Mouse (Mus musculus) cerebellum, adult 2 months (tissue): ENCODE measurements around the gene Nxph1. TPM values are rescaled to one million over a fixed set of nuclear protein-coding genes. Genes with fewer than 3 reads are reported as not detected.

ENCODE experiments used
- DNase-seq, 2 experiments: peaks; one replicate each; pipeline ENCODE4 v3.0.0; 2021
- H3K27ac ChIP-seq: fragments of 200-500 bp; 2 replicates; pipeline ENCODE4 v1.5.1; 2012; ENCODE audit warnings: low read length, control low read depth, inconsistent platforms; ENCODE audit not compliant: insufficient read depth
- H3K27me3 ChIP-seq: fragments of 200-500 bp; 2 replicates; pipeline ENCODE4 v1.6.1; 2012; ENCODE audit warnings: inconsistent platforms, mild to moderate bottlenecking, low read length, moderate library complexity; ENCODE audit not compliant: control insufficient read depth, insufficient read depth
- H3K4me1 ChIP-seq: fragments of 200-500 bp; 2 replicates; pipeline ENCODE4 v1.6.1; 2011; ENCODE audit warnings: low read length; ENCODE audit not compliant: control insufficient read depth, insufficient read depth
- H3K4me3 ChIP-seq: fragments of 200-500 bp; replicated peaks from 2 replicates; pipeline ENCODE3; 2011; ENCODE audit warnings: mild to moderate bottlenecking, low read depth, low read length, control low read depth; ENCODE audit not compliant: insufficient read depth
- CTCF ChIP-seq: fragments of 200-500 bp; IDR thresholded peaks from 2 replicates; pipeline ENCODE4 v1.5.1; 2011; ENCODE audit warnings: low read depth, mild to moderate bottlenecking, control low read depth, low read length, moderate library complexity, borderline replicate concordance; ENCODE audit not compliant: insufficient read depth
- POLR2A ChIP-seq: fragments of 200-500 bp; IDR thresholded peaks from 2 replicates; pipeline ENCODE4 v1.6.1; 2011; ENCODE audit warnings: low read length, control low read depth, borderline replicate concordance; ENCODE audit not compliant: insufficient read depth
- WGBS: fragments of 180-500 bp; shearing (Covaris S2); methylation state at CpG from one replicate; pipeline ENCODE4 v1.1.7; 2018; 5-methylcytosine and 5-hydroxymethylcytosine counted together
- polyA plus RNA-seq: library from polyadenylated mRNA; depleted of rRNA; stranded (reverse); fragments of >200 nt; gene quantifications from 2 replicates; pipeline ENCODE4 v1.2.3, GENCODE M21; 2012

Nxph1 gene
- polyA plus RNA-seq, 1 experiment, result 24.7 TPM

DNA sequence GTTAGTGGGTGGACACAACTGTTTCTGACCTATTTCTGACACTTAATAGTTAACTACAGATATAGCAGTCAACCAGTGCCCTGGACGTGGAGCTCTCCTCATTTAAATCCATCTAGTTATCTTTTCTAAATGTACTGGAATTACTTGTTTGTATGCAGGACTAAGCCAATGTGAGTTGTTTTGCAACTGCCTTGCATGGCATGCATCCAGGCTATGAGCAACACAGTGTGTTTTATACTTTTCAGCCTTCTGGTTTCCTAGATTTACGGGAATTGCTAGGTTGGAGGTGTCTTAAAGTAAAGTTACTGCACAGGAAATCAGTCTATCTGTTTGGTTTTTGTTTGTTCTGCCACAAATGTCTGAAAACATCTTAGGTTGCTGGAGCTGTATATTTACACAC, 49.1 kb downstream of the Nxph1 start:
- Histone ChIP-seq H3K4me1 (peaks cover 4% of the 10 kb centered on the region; the same call in 1 of the 2 replicates), H3K27ac (no peak overlapping the region), H3K27me3 (no peaks in the 10 kb centered on the region), H3K4me3 (no peak overlapping the region)
- 84% methylated on average over 2 of the region's 2 CpGs for WGBS
- TF ChIP-seq CTCF, result no peak
- TF ChIP-seq POLR2A, result no peak
- no peak for DNase-seq

DNA sequence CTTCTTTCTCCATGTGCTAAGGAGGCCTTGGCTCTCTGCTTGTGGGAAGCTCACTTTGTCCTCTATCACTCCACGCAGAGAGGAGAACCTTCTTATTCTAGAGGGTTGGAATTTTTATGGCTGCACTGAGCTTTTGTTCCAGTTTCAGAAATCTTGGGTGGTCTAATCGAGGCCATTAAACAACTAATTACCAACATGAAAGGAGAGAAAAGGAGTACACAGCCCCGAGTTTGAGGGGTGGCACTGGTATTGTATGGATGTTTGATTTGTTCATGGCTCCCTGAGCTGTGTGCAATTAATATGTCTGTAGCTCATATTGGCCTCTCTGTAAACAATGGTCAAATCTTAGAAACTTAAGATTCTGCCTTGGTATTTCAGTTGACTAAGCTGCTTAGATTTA, 54.5 kb downstream of the Nxph1 start:
- Histone ChIP-seq H3K4me3 (no peak overlapping the region), H3K27ac (no peak overlapping the region), H3K27me3 (no peaks in the 10 kb centered on the region), H3K4me1 (no peaks in the 10 kb centered on the region)
- TF ChIP-seq CTCF (no peak), POLR2A (no peak)
- WGBS, result 66% methylated on average over 3 of the region's 3 CpGs
- DNase-seq, result no peak

DNA sequence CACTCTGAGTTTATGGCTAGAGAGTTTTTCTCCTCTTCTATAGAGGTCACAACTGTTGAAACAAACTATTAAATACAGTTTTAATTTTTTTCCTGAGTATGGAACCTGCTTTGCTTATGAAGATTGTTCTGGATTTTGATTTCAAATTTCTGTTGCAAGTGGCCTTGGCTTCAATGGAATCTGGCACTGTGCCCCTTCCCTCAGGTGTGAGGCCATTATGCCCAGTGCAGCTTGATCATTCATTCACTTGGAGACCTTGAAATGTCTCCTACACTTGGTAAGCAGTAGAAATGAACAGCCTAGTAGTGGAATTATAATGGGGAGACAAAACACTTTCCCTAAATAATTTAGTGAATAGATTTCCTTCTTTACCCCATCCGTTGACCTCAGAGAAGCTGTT, 78.4 kb downstream of the Nxph1 start:
- Histone ChIP-seq H3K4me3 (no peak overlapping the region), H3K4me1 (no peaks in the 10 kb centered on the region), H3K27me3 (no peaks in the 10 kb centered on the region), H3K27ac (no peak overlapping the region)
- no peak for TF ChIP-seq POLR2A
- TF ChIP-seq CTCF, result no peak
- peak in 1 of 2 experiments; percentile 8 for DNase-seq
- WGBS, result 46% methylated on average over 1 of the region's 1 CpGs

DNA sequence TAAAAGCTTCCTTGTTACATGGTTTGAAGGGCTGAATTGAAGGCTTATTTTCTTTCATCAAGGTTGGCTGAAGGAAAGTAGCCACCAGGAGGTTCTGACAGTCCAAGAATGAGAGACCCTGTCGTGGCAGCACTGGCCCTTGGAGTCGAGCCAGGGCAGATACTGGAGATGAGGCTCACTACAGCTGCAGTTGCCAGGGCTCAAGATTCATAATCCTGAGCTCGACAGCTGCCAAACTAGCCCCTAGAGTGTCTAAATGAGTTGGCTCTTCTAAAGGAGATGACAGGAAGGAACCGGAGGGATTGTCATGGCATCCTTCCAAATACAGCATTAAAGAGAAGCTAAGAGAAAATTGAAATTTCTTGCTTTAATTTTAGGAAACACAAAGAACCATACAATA, 78.9 kb downstream of the Nxph1 start:
- Histone ChIP-seq H3K27ac (no peak overlapping the region), H3K4me3 (no peak overlapping the region), H3K27me3 (no peaks in the 10 kb centered on the region), H3K4me1 (no peaks in the 10 kb centered on the region)
- DNase-seq, result peak in 1 of 2 experiments; percentile 5
- TF ChIP-seq CTCF (no peak), POLR2A (no peak)
- 16% methylated on average over 4 of the region's 4 CpGs for WGBS

DNA sequence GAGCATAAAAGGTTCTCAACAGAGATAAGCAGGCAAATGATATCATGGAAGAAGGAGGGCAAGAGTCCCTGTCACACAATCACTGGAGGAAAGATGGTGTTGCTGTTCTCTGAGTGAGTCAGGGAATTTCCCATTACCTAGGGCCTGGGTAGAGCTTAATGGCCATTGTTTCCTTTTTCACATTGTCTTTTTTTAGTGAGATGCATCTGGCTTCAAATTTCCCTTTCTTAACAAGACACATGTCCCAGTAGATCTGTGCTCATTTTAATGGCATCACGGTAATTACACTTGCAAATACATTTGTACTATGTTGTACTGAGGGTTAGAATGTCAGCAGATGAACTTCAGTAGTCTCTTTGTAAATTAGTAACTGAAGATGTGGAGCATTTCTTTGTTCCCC, 80.3 kb downstream of the Nxph1 start:
- Histone ChIP-seq H3K4me1 (no peaks in the 10 kb centered on the region), H3K4me3 (no peak overlapping the region), H3K27me3 (no peaks in the 10 kb centered on the region), H3K27ac (no peak overlapping the region)
- TF ChIP-seq POLR2A (no peak), CTCF (no peak)
- WGBS, result 93% methylated on average over 1 of the region's 1 CpGs
- no peak for DNase-seq

DNA sequence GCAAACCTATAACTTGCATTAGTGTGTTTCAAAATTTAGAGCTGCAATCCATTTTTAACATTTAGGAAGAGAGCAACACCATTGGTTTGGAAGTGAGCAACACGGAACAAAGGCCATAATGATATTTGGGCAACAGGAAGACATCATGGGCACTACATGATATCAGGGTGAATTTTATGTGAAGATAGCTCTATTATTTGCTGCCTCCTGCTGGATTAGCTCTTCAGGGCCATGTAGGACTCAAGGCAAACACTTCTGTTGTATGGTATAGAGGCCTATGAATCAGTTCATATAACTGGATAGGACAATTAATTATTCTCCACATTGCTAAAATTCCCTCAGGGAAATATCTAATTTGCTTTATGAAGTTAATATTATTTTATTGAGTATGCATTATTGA, 91.1 kb downstream of the Nxph1 start:
- DNase-seq, result no peak
- no peak overlapping the region for H3K27ac ChIP-seq
- TF ChIP-seq CTCF (no peak), POLR2A (no peak)
- no peaks in the 10 kb centered on the region for H3K27me3 ChIP-seq
- no peaks in the 10 kb centered on the region for H3K4me1 ChIP-seq
- H3K4me3 ChIP-seq, result no peak overlapping the region
- 97% methylated on average over 1 of the region's 1 CpGs for WGBS

DNA sequence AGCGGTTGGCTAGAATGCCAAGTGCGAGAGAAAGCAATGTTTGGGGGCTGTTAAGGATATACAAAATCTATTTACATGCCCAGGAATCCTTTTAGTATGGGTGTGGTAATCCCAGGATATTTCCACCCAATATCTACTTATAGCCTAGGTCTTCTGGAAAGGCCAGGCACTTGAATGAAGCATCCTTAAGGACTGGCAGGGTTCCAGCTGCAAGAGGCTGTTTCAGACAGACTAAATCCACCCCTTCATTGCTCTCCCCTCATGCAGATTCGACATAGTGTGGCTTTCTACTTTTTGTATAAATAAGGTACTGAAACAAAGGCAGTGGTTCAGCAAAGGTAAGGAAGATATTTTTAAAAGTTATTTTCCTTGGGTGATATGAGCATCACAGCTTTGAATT, 92.8 kb downstream of the Nxph1 start:
- Histone ChIP-seq H3K4me1 (no peaks in the 10 kb centered on the region), H3K27me3 (no peaks in the 10 kb centered on the region), H3K4me3 (no peak overlapping the region), H3K27ac (no peak overlapping the region)
- no peak for TF ChIP-seq POLR2A
- no peak for TF ChIP-seq CTCF
- DNase-seq, result no peak
- WGBS, result 86% methylated on average over 3 of the region's 3 CpGs

DNA sequence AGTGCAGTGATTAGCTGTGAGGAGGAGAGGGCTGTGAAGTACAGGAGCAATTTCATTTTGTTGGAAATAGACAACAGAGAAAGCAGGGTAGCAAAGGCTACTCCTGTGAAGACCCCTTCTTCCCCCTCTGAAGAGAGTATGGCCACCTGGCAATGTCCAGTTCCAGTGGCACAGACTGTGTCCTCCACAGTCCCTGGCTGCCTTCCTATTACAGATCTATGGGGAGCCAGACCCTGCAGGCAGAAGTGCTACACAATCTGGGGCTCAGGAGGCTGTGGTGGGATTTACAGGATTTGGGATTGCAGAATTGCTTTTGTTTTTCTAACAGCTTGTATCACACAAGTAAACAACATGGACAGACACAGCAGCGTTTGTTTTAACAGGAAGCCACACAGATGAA, 94.2 kb downstream of the Nxph1 start:
- H3K27me3 ChIP-seq, result no peaks in the 10 kb centered on the region
- no peak for TF ChIP-seq POLR2A
- no peak for TF ChIP-seq CTCF
- 18% methylated on average over 1 of the region's 1 CpGs for WGBS
- no peak overlapping the region for H3K4me3 ChIP-seq
- no peaks in the 10 kb centered on the region for H3K4me1 ChIP-seq
- no peak for DNase-seq
- no peak overlapping the region for H3K27ac ChIP-seq

DNA sequence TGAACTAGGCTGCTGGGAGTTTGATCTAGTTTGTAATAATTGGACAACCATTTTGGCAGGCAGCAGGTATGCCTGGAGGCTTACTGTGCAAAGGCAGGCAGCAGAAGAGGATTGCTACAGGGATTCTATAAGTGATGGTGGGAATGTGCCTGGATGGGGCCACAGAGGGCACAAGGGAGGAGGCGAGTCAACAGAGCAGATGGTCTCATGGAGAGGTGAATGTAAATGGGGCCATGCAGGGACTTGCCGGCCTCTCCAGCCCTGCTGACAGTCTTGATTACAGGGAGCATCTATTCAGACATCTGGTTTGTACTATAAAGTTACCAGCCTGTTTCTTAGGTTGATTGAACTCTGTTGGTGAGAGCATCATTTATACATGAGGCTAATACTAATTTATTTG, 98.6 kb downstream of the Nxph1 start:
- no peak overlapping the region for H3K4me3 ChIP-seq
- 31% methylated on average over 2 of the region's 2 CpGs for WGBS
- DNase-seq, result peak; percentile 46 to 60
- no peaks in the 10 kb centered on the region for H3K4me1 ChIP-seq
- H3K27ac ChIP-seq, result no peak overlapping the region
- no peaks in the 10 kb centered on the region for H3K27me3 ChIP-seq
- TF ChIP-seq POLR2A, result no peak
- no peak for TF ChIP-seq CTCF
